Mouse (Mus musculus): ENCODE measurements around the gene Abcc1. TPM values are rescaled to one million over a fixed set of nuclear protein-coding genes. Genes with fewer than 3 reads are reported as not detected.
A peak's percentile ranks its signal among the peaks of the same experiment; 100 is the strongest.

Gene Abcc1
- polyA plus RNA-seq, 1 experiment from 2014 or later: 17.9 TPM

DNA sequence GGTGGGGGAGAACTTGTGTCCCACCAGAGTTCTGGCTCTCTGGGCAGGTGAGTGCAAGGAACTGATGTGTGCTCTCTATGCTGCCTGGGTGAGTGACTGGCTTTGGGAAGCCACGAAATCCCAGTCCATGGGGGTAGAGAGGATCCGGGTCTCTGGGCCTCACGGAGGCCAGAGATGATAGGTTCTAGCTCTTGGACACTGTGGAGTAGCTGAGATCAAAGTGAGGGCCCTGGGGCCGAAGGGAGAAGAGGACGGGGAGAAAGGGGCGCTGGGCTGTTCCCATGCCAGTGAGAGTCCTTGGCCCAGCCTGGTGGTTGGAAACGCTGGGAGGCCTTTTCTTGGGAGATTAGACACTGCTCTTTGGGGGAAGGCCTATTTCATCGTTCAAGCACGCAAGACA lies 53.8 kb downstream of the Abcc1 start:
- no peak overlapping the region for H3K4me2 ChIP-seq (replicated peaks; ENCODE audit: low read depth, low read length)
- WGBS: 91% methylated on average over 9 of the region's 9 CpGs
- H3K27me3 ChIP-seq (ENCODE audit: control insufficient read depth, insufficient read depth, low read length): no peaks in the 10 kb centered on the region
- H3K4me3 ChIP-seq (ENCODE audit: low read depth, low read length): no peak overlapping the region
- no peak overlapping the region for H3K9ac ChIP-seq (replicated peaks; ENCODE audit: low read depth, low read length)
- H3K36me3 ChIP-seq (ENCODE audit: control insufficient read depth, insufficient read depth, low read length): peaks cover 4% of the 10 kb centered on the region; the same call in 1 of the 2 replicates
- ATAC-seq (ENCODE audit: insufficient number of reproducible peaks, insufficient read depth, low FRiP score, low read depth): no peak
- H3K9me3 ChIP-seq (ENCODE audit: control insufficient read depth, low read depth, low read length): no peaks in the 10 kb centered on the region
- H3K27ac ChIP-seq (ENCODE audit: low read length): no peak overlapping the region
- no peaks in the 10 kb centered on the region for H3K4me1 ChIP-seq (ENCODE audit: control insufficient read depth, insufficient read depth, low read length)

DNA sequence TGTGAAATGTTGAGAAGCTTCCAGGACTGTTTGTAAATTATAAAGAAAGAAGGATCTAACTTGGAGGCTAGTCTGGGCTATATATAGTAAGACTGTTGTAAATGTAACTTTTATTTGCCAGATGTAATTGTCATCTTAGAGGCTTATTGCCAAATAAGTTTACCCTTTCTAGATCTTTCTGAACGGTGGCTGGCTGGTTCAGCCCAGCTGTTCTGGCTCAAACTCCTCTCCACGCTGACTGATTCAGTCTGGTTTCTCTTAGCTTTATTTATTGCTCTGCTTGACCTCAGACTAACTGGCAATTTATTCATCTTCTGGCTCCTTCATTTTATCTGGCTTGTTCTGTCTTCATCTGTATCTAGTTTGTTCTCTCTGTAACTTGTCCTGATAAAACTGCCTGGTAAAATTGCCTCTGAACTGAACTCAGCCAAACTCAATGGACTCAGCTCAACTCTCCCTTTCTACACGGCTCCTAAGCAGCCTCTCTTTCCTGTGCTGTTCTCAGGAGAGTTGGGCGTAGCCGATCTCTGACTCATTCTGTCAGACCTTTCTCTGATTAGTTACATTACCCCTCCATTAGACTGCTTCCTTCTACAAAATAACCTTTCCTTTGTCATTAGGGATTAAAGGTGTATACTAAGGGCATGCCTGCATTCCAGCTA lies 55.7 kb downstream of the Abcc1 start:
- no peak overlapping the region for H3K27ac ChIP-seq (ENCODE audit: low read length)
- H3K4me2 ChIP-seq (replicated peaks; ENCODE audit: low read depth, low read length): no peak overlapping the region
- ATAC-seq (ENCODE audit: insufficient number of reproducible peaks, insufficient read depth, low FRiP score, low read depth): peak; percentile 82
- H3K36me3 ChIP-seq (ENCODE audit: control insufficient read depth, insufficient read depth, low read length): peaks cover 4% of the 10 kb centered on the region; the same call in 1 of the 2 replicates
- H3K9me3 ChIP-seq (ENCODE audit: control insufficient read depth, low read depth, low read length): no peaks in the 10 kb centered on the region
- H3K4me1 ChIP-seq (ENCODE audit: control insufficient read depth, insufficient read depth, low read length): no peaks in the 10 kb centered on the region
- no peak overlapping the region for H3K4me3 ChIP-seq (ENCODE audit: low read depth, low read length)
- H3K27me3 ChIP-seq (ENCODE audit: control insufficient read depth, insufficient read depth, low read length): no peaks in the 10 kb centered on the region
- H3K9ac ChIP-seq (replicated peaks; ENCODE audit: low read depth, low read length): no peak overlapping the region
- 35% methylated on average over 5 of the region's 5 CpGs for WGBS

GRCm38 (mm10) chr16:14420496-14421132 lies 59.3 kb downstream of the Abcc1 start:
- H3K27me3 ChIP-seq (ENCODE audit: control insufficient read depth, insufficient read depth, low read length): no peaks in the 10 kb centered on the region
- H3K36me3 ChIP-seq (ENCODE audit: control insufficient read depth, insufficient read depth, low read length): no peaks in the 10 kb centered on the region; the same call in 1 of the 2 replicates
- no peak overlapping the region for H3K4me3 ChIP-seq (ENCODE audit: low read depth, low read length)
- no peak for ATAC-seq (ENCODE audit: insufficient number of reproducible peaks, insufficient read depth, low FRiP score, low read depth)
- no peak overlapping the region for H3K9ac ChIP-seq (replicated peaks; ENCODE audit: low read depth, low read length)
- H3K4me1 ChIP-seq (ENCODE audit: control insufficient read depth, insufficient read depth, low read length): no peaks in the 10 kb centered on the region
- no peaks in the 10 kb centered on the region for H3K9me3 ChIP-seq (ENCODE audit: control insufficient read depth, low read depth, low read length)
- no peak overlapping the region for H3K4me2 ChIP-seq (replicated peaks; ENCODE audit: low read depth, low read length)
- H3K27ac ChIP-seq (ENCODE audit: low read length): no peak overlapping the region
- WGBS: 82% methylated on average over 5 of the region's 5 CpGs

DNA sequence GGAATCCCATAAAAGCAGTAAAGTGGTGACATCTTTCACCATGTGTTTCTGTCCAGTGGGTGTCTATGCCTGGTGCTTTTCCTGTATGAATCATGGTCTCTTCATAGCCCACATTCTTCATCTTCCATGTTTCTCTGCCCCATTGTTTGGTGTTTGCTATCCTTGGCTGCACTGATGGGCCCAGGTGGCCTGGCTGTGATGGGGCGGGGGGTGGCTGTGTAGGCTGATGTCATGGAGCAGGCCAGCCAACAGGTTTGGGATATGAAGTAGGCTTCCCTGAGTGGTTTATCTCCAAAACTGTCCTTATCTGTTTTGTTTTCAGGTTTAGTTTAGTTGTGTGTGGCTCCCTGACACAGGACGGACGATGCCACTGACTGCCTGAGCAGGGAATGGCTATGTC lies 60.7 kb downstream of the Abcc1 start:
- H3K27me3 ChIP-seq (ENCODE audit: control insufficient read depth, insufficient read depth, low read length): no peaks in the 10 kb centered on the region
- no peaks in the 10 kb centered on the region for H3K9me3 ChIP-seq (ENCODE audit: control insufficient read depth, low read depth, low read length)
- H3K9ac ChIP-seq (replicated peaks; ENCODE audit: low read depth, low read length): no peak overlapping the region
- ATAC-seq (ENCODE audit: insufficient number of reproducible peaks, insufficient read depth, low FRiP score, low read depth): no peak
- WGBS: 93% methylated on average over 3 of the region's 3 CpGs
- H3K4me2 ChIP-seq (replicated peaks; ENCODE audit: low read depth, low read length): no peak overlapping the region
- no peaks in the 10 kb centered on the region for H3K4me1 ChIP-seq (ENCODE audit: control insufficient read depth, insufficient read depth, low read length)
- H3K27ac ChIP-seq (ENCODE audit: low read length): no peak overlapping the region
- no peaks in the 10 kb centered on the region; the same call in 1 of the 2 replicates for H3K36me3 ChIP-seq (ENCODE audit: control insufficient read depth, insufficient read depth, low read length)
- H3K4me3 ChIP-seq (ENCODE audit: low read depth, low read length): no peak overlapping the region

DNA sequence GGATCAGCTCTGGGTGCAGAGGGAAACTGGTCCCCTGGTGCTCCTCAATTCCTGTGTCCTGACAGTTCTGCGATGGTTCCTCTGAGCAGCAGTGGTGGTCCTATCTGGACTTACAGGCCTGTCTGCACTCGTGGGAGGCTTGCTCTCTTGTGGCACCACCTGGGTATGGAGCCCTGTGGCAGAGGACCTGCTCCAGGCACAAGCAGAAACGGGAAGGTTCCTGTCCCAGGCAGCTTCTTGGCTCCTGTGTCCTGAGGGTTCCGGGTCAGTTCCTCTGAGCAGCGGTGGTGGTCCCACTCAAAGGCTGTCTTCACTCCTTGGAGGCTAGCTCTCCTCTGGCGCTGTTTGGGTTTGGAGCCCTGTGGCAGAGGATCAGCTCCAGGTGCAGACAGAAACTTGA lies 68.0 kb downstream of the Abcc1 start:
- 95% methylated on average over 6 of the region's 6 CpGs for WGBS
- no peak for ATAC-seq (ENCODE audit: insufficient number of reproducible peaks, insufficient read depth, low FRiP score, low read depth)
- H3K9me3 ChIP-seq (ENCODE audit: control insufficient read depth, low read depth, low read length): no peaks in the 10 kb centered on the region
- H3K4me2 ChIP-seq (replicated peaks; ENCODE audit: low read depth, low read length): no peak overlapping the region
- H3K4me1 ChIP-seq (ENCODE audit: control insufficient read depth, insufficient read depth, low read length): no peaks in the 10 kb centered on the region
- no peak overlapping the region for H3K27ac ChIP-seq (ENCODE audit: low read length)
- no peaks in the 10 kb centered on the region for H3K27me3 ChIP-seq (ENCODE audit: control insufficient read depth, insufficient read depth, low read length)
- H3K36me3 ChIP-seq (ENCODE audit: control insufficient read depth, insufficient read depth, low read length): no peaks in the 10 kb centered on the region
- H3K9ac ChIP-seq (replicated peaks; ENCODE audit: low read depth, low read length): no peak overlapping the region
- H3K4me3 ChIP-seq (ENCODE audit: low read depth, low read length): no peak overlapping the region

DNA sequence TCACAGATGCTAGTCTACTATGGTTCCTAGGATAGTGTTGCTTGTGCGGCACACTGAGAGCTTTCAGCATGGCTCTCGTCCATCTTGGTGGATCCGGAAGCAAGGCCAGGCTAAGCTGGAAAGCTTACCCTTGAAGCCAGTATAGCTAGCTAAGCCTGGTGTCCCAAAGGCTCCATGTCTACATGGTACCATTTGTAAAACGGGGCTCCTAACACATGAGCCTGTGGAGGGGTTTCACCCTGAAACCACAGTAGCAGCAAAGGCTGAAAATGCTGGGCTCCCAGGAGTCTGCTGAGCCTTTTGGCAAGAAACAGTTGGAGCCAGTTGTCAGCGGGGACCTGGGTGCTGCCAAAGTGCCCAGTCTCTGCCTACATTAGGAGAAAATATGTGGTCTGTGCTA lies 71.6 kb downstream of the Abcc1 start:
- Histone ChIP-seq H3K36me3 (ENCODE audit: control insufficient read depth, insufficient read depth, low read length) (0 out of 2 replicates have a peak, but pooled peaks cover 3% of the 10 kb centered on the region), H3K9ac (replicated peaks; ENCODE audit: low read depth, low read length) (no peak overlapping the region), H3K4me2 (replicated peaks; ENCODE audit: low read depth, low read length) (no peak overlapping the region), H3K27ac (ENCODE audit: low read length) (no peak overlapping the region), H3K27me3 (ENCODE audit: control insufficient read depth, insufficient read depth, low read length) (no peaks in the 10 kb centered on the region), H3K9me3 (ENCODE audit: control insufficient read depth, low read depth, low read length) (no peaks in the 10 kb centered on the region), H3K4me1 (ENCODE audit: control insufficient read depth, insufficient read depth, low read length) (no peaks in the 10 kb centered on the region), H3K4me3 (ENCODE audit: low read depth, low read length) (no peak overlapping the region)
- WGBS: 94% methylated on average over 5 of the region's 5 CpGs
- no peak for ATAC-seq (ENCODE audit: insufficient number of reproducible peaks, insufficient read depth, low FRiP score, low read depth)

DNA sequence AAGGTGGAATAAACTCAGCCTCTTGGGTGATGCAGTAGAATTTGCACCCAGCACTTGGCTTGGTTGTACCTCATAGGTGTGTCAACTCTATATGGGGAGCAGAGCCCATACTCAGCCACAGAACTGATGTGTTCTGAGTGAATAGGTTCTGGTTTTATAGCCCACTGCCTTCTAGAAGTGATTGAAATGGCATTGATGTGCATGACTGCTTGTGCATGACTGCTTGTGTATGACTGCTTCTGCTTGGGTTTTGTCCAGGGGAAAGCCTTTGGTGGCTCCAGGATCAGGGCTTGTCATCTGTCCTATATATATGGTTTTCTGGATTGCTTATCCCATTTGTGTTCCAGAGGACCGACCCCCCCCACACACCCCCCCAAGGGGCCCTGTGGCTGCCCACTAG lies 74.2 kb downstream of the Abcc1 start:
- Histone ChIP-seq H3K4me3 (ENCODE audit: low read depth, low read length) (no peak overlapping the region), H3K27ac (ENCODE audit: low read length) (no peak overlapping the region), H3K36me3 (ENCODE audit: control insufficient read depth, insufficient read depth, low read length) (peaks cover 6% of the 10 kb centered on the region; the same call in 1 of the 2 replicates), H3K9ac (replicated peaks; ENCODE audit: low read depth, low read length) (no peak overlapping the region), H3K9me3 (ENCODE audit: control insufficient read depth, low read depth, low read length) (no peaks in the 10 kb centered on the region), H3K4me1 (ENCODE audit: control insufficient read depth, insufficient read depth, low read length) (no peaks in the 10 kb centered on the region), H3K4me2 (replicated peaks; ENCODE audit: low read depth, low read length) (no peak overlapping the region), H3K27me3 (ENCODE audit: control insufficient read depth, insufficient read depth, low read length) (no peaks in the 10 kb centered on the region)
- 96% methylated on average over 1 of the region's 1 CpGs for WGBS
- ATAC-seq (ENCODE audit: insufficient number of reproducible peaks, insufficient read depth, low FRiP score, low read depth): no peak

DNA sequence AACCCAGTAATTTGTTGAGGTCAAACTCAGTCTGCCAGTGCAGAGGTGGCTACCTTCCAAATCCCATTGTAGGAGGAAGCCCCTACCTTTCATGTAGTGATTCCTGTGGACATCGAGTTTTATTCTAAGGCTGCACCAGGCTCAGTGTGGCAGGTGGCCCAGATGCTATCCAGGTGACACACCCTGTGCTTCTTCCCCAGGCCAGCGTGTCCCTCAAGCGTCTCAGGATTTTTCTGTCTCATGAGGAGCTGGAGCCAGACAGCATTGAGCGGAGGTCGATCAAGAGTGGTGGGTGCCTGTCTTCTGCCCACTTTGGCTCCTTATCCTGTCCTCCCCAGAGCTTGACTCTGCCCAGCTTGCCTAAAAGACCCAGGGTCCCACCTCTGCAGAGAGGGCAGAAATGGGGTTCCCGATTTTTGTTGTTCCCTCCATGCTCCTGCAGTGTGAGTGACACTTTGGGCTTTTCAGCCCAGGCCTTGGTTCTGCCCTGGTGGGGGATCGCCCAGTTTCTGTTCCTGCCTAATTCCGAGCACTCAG lies 76.2 kb downstream of the Abcc1 start:
- ATAC-seq (ENCODE audit: insufficient number of reproducible peaks, insufficient read depth, low FRiP score, low read depth): no peak
- Histone ChIP-seq H3K4me3 (ENCODE audit: low read depth, low read length) (no peak overlapping the region), H3K9me3 (ENCODE audit: control insufficient read depth, low read depth, low read length) (no peaks in the 10 kb centered on the region), H3K27me3 (ENCODE audit: control insufficient read depth, insufficient read depth, low read length) (no peaks in the 10 kb centered on the region), H3K4me1 (ENCODE audit: control insufficient read depth, insufficient read depth, low read length) (no peaks in the 10 kb centered on the region), H3K27ac (ENCODE audit: low read length) (no peak overlapping the region), H3K9ac (replicated peaks; ENCODE audit: low read depth, low read length) (no peak overlapping the region), H3K4me2 (replicated peaks; ENCODE audit: low read depth, low read length) (no peak overlapping the region), H3K36me3 (ENCODE audit: control insufficient read depth, insufficient read depth, low read length) (peaks cover 7% of the 10 kb centered on the region)
- WGBS: 92% methylated on average over 8 of the region's 8 CpGs

Data from stomach, embryonic 14.5 days (tissue).